Mouse (Mus musculus) testis, adult 2 months (tissue): ENCODE measurements at regions not wholly inside any gene's neighbourhood (a gene's known extent, or its start where the extent isn't known, plus 50 kb on each side); places are given as distances from the start of the nearest gene placed in this dataset.

Experiments
- H3K27ac ChIP-seq: fragments of 200-500 bp; 2 replicates; pipeline ENCODE4 v1.5.1; 2012; ENCODE audit warnings: low read depth, low read length; ENCODE audit not compliant: control insufficient read depth, insufficient read depth
- H3K27me3 ChIP-seq: fragments of 200-500 bp; 2 replicates; pipeline ENCODE4 v1.6.1; 2012; ENCODE audit warnings: mild to moderate bottlenecking, low read length, moderate library complexity; ENCODE audit not compliant: control insufficient read depth, insufficient read depth
- H3K36me3 ChIP-seq: fragments of 200-500 bp; 2 replicates; pipeline ENCODE4 v1.6.1; 2012; ENCODE audit warnings: mild to moderate bottlenecking, low read length; ENCODE audit not compliant: control insufficient read depth, insufficient read depth
- H3K4me1 ChIP-seq: fragments of 200-500 bp; 2 replicates; pipeline ENCODE4 v1.6.1; 2012; ENCODE audit warnings: low read length; ENCODE audit not compliant: control insufficient read depth, insufficient read depth
- H3K4me3 ChIP-seq: fragments of 200-500 bp; 2 replicates; pipeline ENCODE4 v1.5.1; 2012; ENCODE audit warnings: low read depth, mild to moderate bottlenecking, low read length, moderate library complexity, mixed read lengths; ENCODE audit not compliant: control insufficient read depth
- CTCF ChIP-seq: fragments of 200-500 bp; IDR thresholded peaks from 2 replicates; pipeline ENCODE4 v1.5.1; 2012; ENCODE audit warnings: low read depth, mild to moderate bottlenecking, inconsistent platforms, low read length, moderate library complexity; ENCODE audit not compliant: control insufficient read depth, insufficient read depth, insufficient replicate concordance
- POLR2A ChIP-seq: fragments of 200-500 bp; IDR thresholded peaks from 2 replicates; pipeline ENCODE4 v1.6.1; 2012; ENCODE audit warnings: low read depth, mild to moderate bottlenecking, inconsistent platforms, low read length, moderate library complexity; ENCODE audit not compliant: control insufficient read depth

GRCm38 (mm10) chr2:94772801-94773200 lies 334.9 kb upstream of the Api5 start:
- Histone ChIP-seq H3K27ac (no peak overlapping the region), H3K4me1 (no peaks in the 10 kb centered on the region), H3K4me3 (no peak overlapping the region), H3K36me3 (no peaks in the 10 kb centered on the region), H3K27me3 (no peaks in the 10 kb centered on the region)
- no peak for TF ChIP-seq CTCF
- no peak for TF ChIP-seq POLR2A

- no peaks in the 10 kb centered on the region for H3K27me3 ChIP-seq
- H3K4me3 ChIP-seq, result no peak overlapping the region
- no peaks in the 10 kb centered on the region for H3K36me3 ChIP-seq
- no peak overlapping the region for H3K27ac ChIP-seq
- no peak for TF ChIP-seq CTCF
- TF ChIP-seq POLR2A, result no peak
- no peaks in the 10 kb centered on the region for H3K4me1 ChIP-seq
Observed at GRCm38 (mm10) chr2:94772268-94772667, 334.3 kb upstream of the Api5 start.

GRCm38 (mm10) chr2:94766524-94766923 lies 328.6 kb upstream of the Api5 start:
- H3K27ac ChIP-seq, result no peak overlapping the region
- peak; percentile 64; the same call in 1 of the 2 replicates for TF ChIP-seq CTCF
- no peak for TF ChIP-seq POLR2A
- no peaks in the 10 kb centered on the region for H3K27me3 ChIP-seq
- H3K4me3 ChIP-seq, result no peak overlapping the region
- H3K36me3 ChIP-seq, result no peaks in the 10 kb centered on the region
- H3K4me1 ChIP-seq, result no peaks in the 10 kb centered on the region

- no peak overlapping the region for H3K4me3 ChIP-seq
- H3K4me1 ChIP-seq, result no peaks in the 10 kb centered on the region
- no peaks in the 10 kb centered on the region for H3K27me3 ChIP-seq
- no peak overlapping the region for H3K27ac ChIP-seq
- H3K36me3 ChIP-seq, result no peaks in the 10 kb centered on the region
- TF ChIP-seq POLR2A (no peak), CTCF (no peak)
Observed at GRCm38 (mm10) chr2:94764852-94765435, 327.0 kb upstream of the Api5 start.

- Histone ChIP-seq H3K27ac (no peak overlapping the region), H3K4me3 (no peak overlapping the region), H3K36me3 (no peaks in the 10 kb centered on the region), H3K27me3 (no peaks in the 10 kb centered on the region), H3K4me1 (no peaks in the 10 kb centered on the region)
- TF ChIP-seq POLR2A, result no peak
- no peak for TF ChIP-seq CTCF
Observed at GRCm38 (mm10) chr2:94764451-94764850, 326.5 kb upstream of the Api5 start.

GRCm38 (mm10) chr2:94748161-94748711 lies 310.3 kb upstream of the Api5 start:
- no peaks in the 10 kb centered on the region for H3K4me1 ChIP-seq
- no peaks in the 10 kb centered on the region for H3K27me3 ChIP-seq
- no peaks in the 10 kb centered on the region for H3K36me3 ChIP-seq
- no peak overlapping the region for H3K4me3 ChIP-seq
- TF ChIP-seq CTCF (no peak), POLR2A (no peak)
- H3K27ac ChIP-seq, result no peak overlapping the region

GRCm38 (mm10) chr2:94729791-94730190 lies 291.9 kb upstream of the Api5 start:
- no peaks in the 10 kb centered on the region for H3K4me1 ChIP-seq

More at GRCm38 (mm10) chr2:94729791-94730190, 291.9 kb upstream of the Api5 start:
- Histone ChIP-seq H3K27me3 (no peaks in the 10 kb centered on the region), H3K36me3 (no peaks in the 10 kb centered on the region), H3K27ac (no peak overlapping the region), H3K4me3 (no peak overlapping the region; the same call in 1 of the 2 replicates)
- TF ChIP-seq POLR2A, result no peak
- TF ChIP-seq CTCF, result no peak
